Mouse (Mus musculus) midbrain, embryonic 10.5 days (tissue): Measurements from ENCODE around the gene Cadm4. TPM values are rescaled to one million over a fixed set of nuclear protein-coding genes. Genes with fewer than 3 reads are reported as not detected.

ENCODE experiments used
- DNase-seq: peaks from one replicate; pipeline ENCODE4 v3.0.0-alpha.2; 2017; ENCODE audit warnings: low spot score
- H3K27ac ChIP-seq: fragments of 300-500 bp; sonication (generic); replicated peaks from 2 replicates; pipeline ENCODE4 v1.5.1; 2016; ENCODE audit warnings: mild to moderate bottlenecking
- H3K27me3 ChIP-seq: fragments of 300-500 bp; sonication (generic); 2 replicates; pipeline ENCODE4 v1.6.1; 2016; ENCODE audit warnings: low read depth, mild to moderate bottlenecking; ENCODE audit not compliant: poor library complexity, severe bottlenecking
- H3K36me3 ChIP-seq: fragments of 300-500 bp; sonication (generic); 2 replicates; pipeline ENCODE4 v1.6.1; 2016; ENCODE audit warnings: mild to moderate bottlenecking, moderate library complexity
- H3K4me1 ChIP-seq: fragments of 300-500 bp; sonication (generic); 2 replicates; pipeline ENCODE4 v1.6.1; 2016
- H3K4me3 ChIP-seq: fragments of 300-500 bp; sonication (generic); 2 replicates; pipeline ENCODE4 v1.5.1; 2016; ENCODE audit warnings: mild to moderate bottlenecking, moderate library complexity
- H3K9me3 ChIP-seq: fragments of 300-500 bp; sonication (generic); replicated peaks from 2 replicates; pipeline ENCODE4 v1.6.1; 2016; ENCODE audit warnings: mild to moderate bottlenecking
- WGBS: fragments of 180-500 bp; shearing (Covaris S2); methylation state at CpG from one replicate; pipeline ENCODE4 v1.1.7; 2016; 5-methylcytosine and 5-hydroxymethylcytosine counted together
- polyA plus RNA-seq: library from polyadenylated mRNA; unstranded; fragments of >200 nt; fragmentation: Nextera tagmentation; extraction: Ambion mirVana; gene quantifications from 2 replicates; pipeline ENCODE4 v1.2.1, GENCODE M21; 2016

The Cadm4 gene
- polyA plus RNA-seq, 1 experiment from 2014 or later: 10.0 TPM

- peak overlapping the region; percentile 90 for H3K27ac ChIP-seq
- peak; percentile 99 for DNase-seq
- H3K27me3 ChIP-seq: no peaks in the 10 kb centered on the region
- H3K9me3 ChIP-seq: no peaks in the 10 kb centered on the region
- H3K36me3 ChIP-seq: peaks cover 40% of the 10 kb centered on the region
- H3K4me1 ChIP-seq: peaks cover 19% of the 10 kb centered on the region
- H3K4me3 ChIP-seq: peak overlapping the region; percentile 88
- WGBS: 1% methylated on average over 57 of the region's 57 CpGs
These were observed 65.0 kb downstream of the Cadm4 start for GRCm38 (mm10) chr7:24546634-24547389.

GRCm38 (mm10) chr7:24547534-24548036 lies 65.8 kb downstream of the Cadm4 start:
- Histone ChIP-seq H3K4me1 (peaks cover 19% of the 10 kb centered on the region), H3K27ac (peak overlapping the region; percentile 90), H3K27me3 (no peaks in the 10 kb centered on the region), H3K9me3 (no peaks in the 10 kb centered on the region), H3K36me3 (peaks cover 48% of the 10 kb centered on the region), H3K4me3 (peak overlapping the region; percentile 88)
- WGBS: 39% methylated on average over 13 of the region's 13 CpGs
- DNase-seq: no peak

- peaks cover 10% of the 10 kb centered on the region for H3K4me1 ChIP-seq
- H3K27ac ChIP-seq: no peak overlapping the region
- peaks cover 89% of the 10 kb centered on the region for H3K36me3 ChIP-seq
- no peak overlapping the region for H3K4me3 ChIP-seq
- DNase-seq: no peak
- 90% methylated on average over 12 of the region's 12 CpGs for WGBS
- H3K9me3 ChIP-seq: no peaks in the 10 kb centered on the region; the same call in 1 of the 2 replicates
- no peaks in the 10 kb centered on the region for H3K27me3 ChIP-seq
These were observed 70.3 kb downstream of the Cadm4 start for GRCm38 (mm10) chr7:24551985-24552759.

Other genes with a start within 250 kb of the Cadm4 start
- 5.1 and 5.7 TPM in 2 replicates for gene Zfp109, start 244.5 kb upstream of the Cadm4 start, polyA plus RNA-seq
- 2.1 and 2.7 TPM in 2 replicates for gene Zfp108, start 227.2 kb upstream of the Cadm4 start, polyA plus RNA-seq
- 6.2 and 7.4 TPM in 2 replicates for gene Zfp93, start 211.6 kb upstream of the Cadm4 start, polyA plus RNA-seq
- gene Zfp61, start 180.8 kb upstream of the Cadm4 start, polyA plus RNA-seq: 36.7 and 41.4 TPM in 2 replicates
- 13.7 and 15.5 TPM in 2 replicates for gene Zfp94, start 165.4 kb upstream of the Cadm4 start, polyA plus RNA-seq
- gene Tescl, start 148.1 kb upstream of the Cadm4 start, polyA plus RNA-seq: 0.14 and 0.26 TPM in 2 replicates
- not detected in 2 replicates for gene Lypd5, start 132.8 kb upstream of the Cadm4 start, polyA plus RNA-seq
- gene Kcnn4, start 111.8 kb upstream of the Cadm4 start, polyA plus RNA-seq: 3.3 and 4.0 TPM in 2 replicates
- gene Smg9, start 82.4 kb upstream of the Cadm4 start, polyA plus RNA-seq: 29.0 and 34.1 TPM in 2 replicates
- not detected in 2 replicates for gene Irgc1, start 29.7 kb upstream of the Cadm4 start, polyA plus RNA-seq
- gene Plaur, start 19.5 kb upstream of the Cadm4 start, polyA plus RNA-seq: 0.68 and 1.0 TPM in 2 replicates
- 116 and 127 TPM in 2 replicates for gene Zfp428, start 25.0 kb downstream of the Cadm4 start, polyA plus RNA-seq
- 0.64 and 0.99 TPM in 2 replicates for gene AC161166.1, start 30.4 kb downstream of the Cadm4 start, polyA plus RNA-seq
- 8.4 and 12.5 TPM in 2 replicates for gene Irgq, start 48.7 kb downstream of the Cadm4 start, polyA plus RNA-seq
- 0.14 TPM in 1 of 2 replicates, not detected in the other for gene Pinlyp, start 64.1 kb downstream of the Cadm4 start, polyA plus RNA-seq
- gene Xrcc1, start 64.3 kb downstream of the Cadm4 start, polyA plus RNA-seq: 149 and 160 TPM in 2 replicates
- 22.8 and 24.1 TPM in 2 replicates for gene Ethe1, start 105.5 kb downstream of the Cadm4 start, polyA plus RNA-seq
- 1.4 and 2.1 TPM in 2 replicates for gene Zfp575, start 105.6 kb downstream of the Cadm4 start, polyA plus RNA-seq
- gene Phldb3, start 128.7 kb downstream of the Cadm4 start, polyA plus RNA-seq: 0.05 TPM in 1 of 2 replicates, not detected in the other
- gene Lypd3, start 154.5 kb downstream of the Cadm4 start, polyA plus RNA-seq: 0.32 and 0.36 TPM in 2 replicates
- not detected in 2 replicates for gene Tex101, start 194.7 kb downstream of the Cadm4 start, polyA plus RNA-seq
- gene BC049730, start 227.2 kb downstream of the Cadm4 start, polyA plus RNA-seq: not detected in 2 replicates
- not detected in 2 replicates for gene Gm4763, start 244.9 kb downstream of the Cadm4 start, polyA plus RNA-seq